Mouse (Mus musculus) liver (tissue): ENCODE results near the gene Ppm1f.
"Not testable (repeated sequence)": the region's sequence is repeated elsewhere in the genome, so short reads cannot be mapped to it uniquely, and the experiment has no call there.

Source experiments
- DNase-seq: peaks from one replicate; pipeline ENCODE4 v3.0.0-alpha.2; 2020; ENCODE audit warnings: mixed read lengths

Ppm1f gene

DNA sequence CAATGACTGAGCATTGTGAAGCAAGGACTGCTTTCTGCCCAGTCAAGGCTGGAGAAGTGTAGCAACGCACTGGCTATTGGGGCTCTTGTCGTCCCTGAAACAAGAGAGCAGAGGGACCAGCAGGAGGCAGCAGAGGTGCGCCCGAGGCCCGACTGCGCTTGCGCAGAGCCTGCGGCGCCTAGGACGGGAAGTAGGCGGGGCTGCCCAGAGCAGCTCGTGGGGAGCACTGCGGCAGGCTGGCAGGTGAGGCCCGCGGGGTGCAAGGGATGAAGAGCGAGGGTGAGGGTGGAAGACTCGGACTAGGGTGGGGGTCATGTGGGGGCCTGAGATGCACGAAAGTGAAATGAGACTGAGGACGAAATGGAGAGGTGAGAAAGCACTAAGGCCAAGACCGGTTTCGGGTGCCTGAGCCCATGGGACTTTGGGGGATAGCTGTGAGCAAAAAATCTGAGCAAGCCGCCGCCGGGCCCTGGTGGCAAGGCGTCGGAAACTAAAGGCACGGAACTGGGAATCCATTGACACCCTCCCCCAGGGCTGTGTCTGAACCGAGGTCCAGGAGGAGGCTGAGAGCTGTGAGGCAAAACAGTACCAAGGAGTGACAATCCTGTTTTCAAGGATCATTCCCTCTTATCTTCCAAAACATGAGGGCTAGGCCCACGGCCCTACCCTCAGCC lies at the start of gene Ppm1f:
Gene Ppm1f, plus strand, starts transcription at position 88 of the 674 bp plus-strand sequence.
- DNase-seq, result peak; percentile 94

DNA sequence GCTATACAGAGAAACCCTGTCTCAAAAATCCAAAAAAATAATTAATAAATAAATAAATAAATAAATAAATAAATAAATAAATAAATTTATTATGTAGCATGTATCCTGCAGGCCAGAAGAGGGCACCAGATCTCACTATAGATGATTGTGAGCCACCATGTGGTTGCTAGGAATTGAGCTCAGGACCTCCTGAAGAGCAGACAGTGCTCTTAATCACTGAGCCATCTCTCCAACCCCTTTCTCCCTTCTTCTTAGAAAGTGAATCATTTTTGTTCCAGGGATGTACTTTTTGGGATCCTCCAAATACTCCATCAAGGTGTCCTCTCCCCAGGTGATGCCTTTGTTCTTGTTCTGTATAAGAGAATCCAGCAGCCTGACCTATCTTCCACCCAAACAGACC lies 47.1 kb upstream of the Ppm1f start:
- DNase-seq, result no peak

DNA sequence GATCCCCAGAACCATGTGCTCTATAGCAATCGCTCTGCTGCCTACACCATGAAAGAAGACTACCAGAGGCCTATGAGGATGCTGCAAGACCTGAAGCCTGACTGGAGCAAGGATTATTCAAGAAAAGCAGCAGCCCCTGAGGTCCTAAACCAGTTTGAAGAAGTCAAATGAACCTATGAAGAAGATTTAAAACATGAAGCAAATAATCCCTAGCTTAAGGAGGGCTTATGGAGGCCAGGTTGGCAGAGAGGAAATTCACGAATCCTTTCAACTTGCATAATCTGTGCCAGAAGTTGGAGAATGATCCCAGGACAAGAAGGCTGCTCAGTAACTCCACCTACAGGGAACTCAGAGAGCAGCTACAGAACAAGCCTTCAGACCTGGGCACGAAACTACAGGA lies 43.9 kb upstream of the Ppm1f start:
- no peak for DNase-seq

DNA sequence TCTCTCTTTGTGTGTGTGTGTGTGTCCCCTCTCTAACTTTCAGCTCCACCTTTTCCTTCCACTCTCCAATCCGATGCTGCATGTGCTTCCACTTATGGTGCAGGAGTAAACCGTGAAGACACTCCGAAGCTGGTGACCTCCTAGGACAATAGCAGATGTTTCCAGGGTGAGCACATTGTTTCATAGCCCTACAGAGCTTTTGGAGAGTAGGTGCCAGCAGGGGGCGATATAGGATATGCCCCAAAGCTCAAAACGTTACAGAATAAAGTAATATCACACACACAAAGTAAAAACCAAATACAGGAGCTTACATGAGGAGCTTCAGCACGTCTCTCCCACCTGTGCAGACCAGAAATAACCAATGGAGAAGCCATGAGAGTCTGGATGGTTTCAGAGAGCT lies 41.4 kb upstream of the Ppm1f start:
- peak; percentile 47 for DNase-seq

DNA sequence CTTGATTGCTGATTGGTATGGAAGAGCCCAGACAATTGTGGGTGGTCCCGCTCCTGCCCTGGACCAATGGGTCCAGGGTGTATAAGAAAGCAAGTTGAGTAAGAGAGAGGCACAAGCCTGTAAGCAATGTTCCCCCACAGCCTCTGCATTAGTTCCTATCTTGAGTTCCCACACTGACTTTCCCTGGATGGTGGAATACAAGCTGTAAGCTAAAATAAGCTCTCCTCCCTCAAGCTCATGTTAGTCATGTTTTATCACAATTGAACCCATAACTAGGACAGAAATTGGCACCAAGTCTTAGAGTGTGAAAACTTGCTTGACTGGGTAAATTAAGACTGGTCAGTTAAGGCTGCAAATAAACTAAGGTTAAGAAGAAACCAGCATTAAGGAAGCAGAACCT lies 40.7 kb upstream of the Ppm1f start:
- no peak for DNase-seq

DNA sequence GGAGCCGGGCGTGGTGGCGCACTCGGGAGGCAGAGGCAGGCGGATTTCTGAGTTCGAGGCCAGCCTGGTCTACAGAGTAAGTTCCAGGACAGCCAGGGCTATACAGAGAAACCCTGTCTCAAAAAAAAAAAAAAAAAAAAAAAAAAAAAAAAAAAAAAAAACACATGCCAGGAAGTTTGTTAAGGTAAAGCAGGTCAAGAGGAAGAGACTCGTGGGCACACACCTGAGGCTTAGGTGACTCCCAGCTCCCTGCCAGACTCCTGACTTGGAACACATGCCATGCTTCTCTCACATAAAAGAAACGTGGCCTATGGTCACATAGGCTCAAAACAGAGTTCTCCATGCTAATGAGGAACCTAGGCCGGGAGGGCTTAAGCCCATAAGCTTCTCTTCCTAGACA lies 40.2 kb upstream of the Ppm1f start:
- DNase-seq, result not testable (repeated sequence)

DNA sequence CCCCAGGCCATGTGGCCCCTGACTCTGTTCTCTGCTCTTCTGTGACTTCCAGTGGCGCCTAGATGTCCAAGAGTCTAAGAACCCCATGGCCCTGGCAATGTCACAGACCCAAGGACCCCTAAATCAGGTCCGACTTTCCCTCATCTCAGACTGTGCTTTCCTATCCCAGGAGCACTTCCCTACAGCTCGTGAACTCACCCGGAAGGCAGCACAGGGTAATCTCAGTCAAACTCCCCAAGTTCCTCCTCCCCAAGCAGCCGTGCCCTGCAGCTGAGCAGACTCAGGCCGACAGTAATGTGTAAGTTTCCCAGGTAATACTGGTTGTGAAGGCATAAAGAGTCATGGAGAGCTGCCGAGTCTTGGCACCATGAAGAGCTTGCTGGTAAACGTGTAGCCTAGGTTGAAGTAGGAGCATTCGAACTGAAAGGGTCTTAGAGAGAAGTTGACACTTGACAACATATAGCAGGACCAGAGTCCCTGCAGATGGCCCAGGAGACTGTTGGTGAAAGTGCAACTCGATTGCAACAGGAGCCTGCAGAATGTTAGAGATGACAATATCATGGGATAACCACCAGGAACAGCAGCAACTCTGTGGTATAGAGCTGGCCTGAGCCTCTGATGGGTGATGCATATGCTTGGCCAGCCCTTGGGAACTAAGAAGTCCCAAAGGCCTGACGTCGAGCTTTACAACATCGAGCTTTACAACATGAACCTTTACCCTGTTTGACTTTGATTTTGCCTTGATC lies 39.4 kb upstream of the Ppm1f start:
- DNase-seq, result no peak

DNA sequence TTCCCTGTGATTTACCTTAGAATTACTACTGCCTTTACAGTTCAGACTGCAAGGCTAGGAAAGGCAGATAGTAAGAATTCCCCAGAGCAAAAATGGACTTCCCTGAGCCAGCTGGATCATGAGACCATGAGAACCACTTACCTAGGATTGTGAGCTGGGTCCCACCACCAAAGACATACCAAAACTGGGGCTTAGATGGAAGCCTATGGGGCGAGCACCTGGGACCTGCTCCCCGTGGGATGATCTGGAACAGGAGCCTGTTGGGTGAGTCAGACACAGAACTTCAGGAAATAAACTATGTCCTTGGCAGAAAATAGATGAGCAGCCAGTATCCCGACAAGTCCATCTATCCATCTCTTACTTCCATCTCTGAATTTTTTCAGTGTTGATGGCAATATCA lies 34.0 kb upstream of the Ppm1f start:
- DNase-seq, result no peak

DNA sequence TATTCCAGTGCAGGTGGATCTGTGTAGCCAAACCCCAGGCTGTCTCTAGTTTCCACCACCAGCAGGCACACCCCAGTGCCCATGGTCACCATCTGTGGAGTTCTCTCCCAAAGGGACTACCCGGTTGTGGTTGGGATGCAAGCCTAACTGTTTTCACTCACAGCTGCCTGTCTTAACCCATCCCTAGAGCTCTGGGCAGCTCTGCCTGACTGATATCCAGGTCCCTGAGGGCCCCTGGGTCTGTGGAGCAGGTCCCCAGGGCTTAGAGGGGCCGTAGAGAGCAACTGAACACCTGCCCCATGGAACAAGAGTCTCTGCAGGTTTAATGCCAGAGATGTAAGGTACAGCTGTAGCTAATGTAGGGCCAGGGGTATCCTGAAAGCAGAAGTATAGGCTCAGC lies 32.3 kb upstream of the Ppm1f start, which contains the start of gene Igll1:
Gene Igll1, minus strand, starts transcription at position 8 of the 400 bp plus-strand sequence.
- DNase-seq, result no peak

DNA sequence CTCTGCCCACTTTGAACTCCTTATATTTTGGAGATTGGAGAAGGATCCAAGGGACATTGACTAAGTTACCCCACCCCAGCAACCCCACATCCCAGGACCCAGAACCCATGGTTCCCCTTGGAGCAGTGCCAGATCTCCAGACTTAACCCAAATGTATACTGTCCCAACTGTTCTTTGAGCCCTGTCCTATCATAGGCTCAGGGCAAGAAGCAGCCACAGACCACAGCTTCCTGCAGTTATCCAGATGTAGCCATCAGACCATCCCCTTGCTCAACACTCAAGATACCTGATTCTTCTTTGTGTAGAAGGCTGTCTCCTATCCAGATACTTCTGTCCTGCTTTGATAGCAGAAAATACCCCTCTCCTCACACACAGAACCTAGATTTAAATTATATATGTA lies 31.1 kb upstream of the Ppm1f start:
- no peak for DNase-seq

DNA sequence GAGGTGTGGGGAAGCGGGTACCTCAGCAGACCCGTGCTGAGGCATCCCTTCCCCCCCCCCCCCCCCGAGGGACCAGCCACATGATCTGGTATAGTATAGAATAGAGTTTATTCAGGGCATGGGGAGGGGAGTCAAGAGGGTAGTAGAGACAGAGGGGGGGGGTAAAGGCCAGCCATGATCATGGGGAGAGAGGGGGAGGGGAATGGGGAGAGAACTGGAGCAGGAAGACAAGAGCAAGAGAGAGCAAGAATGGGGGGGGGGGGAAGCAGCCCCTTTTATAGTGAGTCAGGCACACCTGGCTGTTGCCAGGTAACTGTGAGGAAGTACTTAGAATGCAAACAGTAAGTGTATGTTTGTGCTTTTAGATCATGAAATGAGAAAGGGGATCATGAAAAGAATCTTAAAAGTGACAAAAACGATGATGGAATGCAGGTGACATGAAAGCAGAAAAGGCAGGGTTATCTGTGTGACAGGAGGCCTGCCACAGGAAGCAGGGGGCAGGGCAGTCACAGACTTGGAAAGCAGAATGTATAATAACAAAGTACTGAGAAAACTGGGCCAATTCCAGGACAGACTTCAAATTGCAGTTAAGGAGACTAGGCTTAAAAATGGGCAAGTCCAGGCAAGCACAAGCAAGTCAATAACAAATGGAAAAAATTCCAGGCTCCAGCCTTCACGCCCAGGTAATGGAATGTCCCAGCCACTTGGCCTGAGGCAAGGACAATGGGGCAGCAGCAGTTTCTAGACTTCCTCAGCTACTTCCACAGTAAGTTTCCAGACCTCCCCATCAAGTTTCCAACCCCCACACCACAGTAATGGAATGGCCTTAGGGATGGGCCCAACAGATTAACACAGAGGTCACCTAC lies 30.3 kb upstream of the Ppm1f start:
- DNase-seq, result no peak

DNA sequence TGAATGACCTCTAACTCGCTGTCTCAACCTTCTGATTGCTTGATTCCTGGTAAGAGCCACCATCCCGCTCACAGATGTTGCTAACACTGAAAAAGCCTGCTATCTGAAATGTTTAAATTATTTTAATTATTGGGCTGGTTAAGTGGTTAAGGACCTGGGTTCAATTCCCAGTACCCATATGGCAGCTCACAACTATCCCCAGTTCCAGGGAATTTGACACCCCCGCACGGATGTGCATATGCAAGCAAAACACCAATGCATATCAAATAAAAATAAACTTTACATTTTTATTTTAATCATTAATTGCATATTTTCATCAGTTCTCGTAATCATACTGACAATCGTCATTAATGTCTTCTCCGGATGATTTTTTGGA lies 26.0 kb upstream of the Ppm1f start:
- no peak for DNase-seq

DNA sequence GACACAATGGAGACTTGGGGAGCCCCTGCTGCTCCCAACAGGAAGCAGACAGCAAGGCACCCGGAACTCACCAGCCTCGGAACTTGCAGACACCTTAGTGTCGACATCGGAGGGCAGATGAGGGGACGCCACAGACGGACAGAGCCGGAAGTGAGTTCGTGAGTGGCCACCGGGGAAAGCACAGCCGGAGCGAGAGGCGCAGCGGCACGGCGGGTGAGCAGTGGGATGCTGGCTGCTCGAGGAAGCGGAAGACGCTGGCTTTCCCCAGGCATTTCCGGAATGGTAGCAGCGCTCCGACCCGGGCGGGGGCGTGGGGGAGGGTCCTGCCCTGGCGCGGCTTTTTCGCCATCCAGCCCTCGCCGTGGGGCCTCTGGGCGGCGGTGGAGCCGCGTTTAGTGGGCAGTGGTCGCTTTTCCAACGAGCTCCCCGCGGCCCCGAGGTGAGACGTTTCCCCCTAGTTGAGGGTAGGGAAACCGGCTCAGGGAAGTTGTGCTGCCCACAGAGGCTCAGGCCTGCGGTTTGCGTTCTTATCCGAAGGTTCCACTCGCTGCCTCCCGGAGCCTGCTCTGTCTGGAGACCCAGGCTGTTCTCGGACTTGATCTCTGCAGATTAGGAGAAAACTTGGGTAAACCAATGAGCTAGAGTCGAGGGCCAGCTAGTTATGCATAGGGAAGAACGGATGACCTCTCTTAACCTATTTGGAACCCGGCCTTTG lies 25.5 kb upstream of the Ppm1f start, which contains the start of the genes Top3b and Vpreb1:
Gene Top3b, plus strand, starts transcription at position 120 of the 715 bp plus-strand sequence.
Gene Vpreb1, minus strand, starts transcription at position 227 of the 715 bp plus-strand sequence.
- peak; percentile 91 for DNase-seq

DNA sequence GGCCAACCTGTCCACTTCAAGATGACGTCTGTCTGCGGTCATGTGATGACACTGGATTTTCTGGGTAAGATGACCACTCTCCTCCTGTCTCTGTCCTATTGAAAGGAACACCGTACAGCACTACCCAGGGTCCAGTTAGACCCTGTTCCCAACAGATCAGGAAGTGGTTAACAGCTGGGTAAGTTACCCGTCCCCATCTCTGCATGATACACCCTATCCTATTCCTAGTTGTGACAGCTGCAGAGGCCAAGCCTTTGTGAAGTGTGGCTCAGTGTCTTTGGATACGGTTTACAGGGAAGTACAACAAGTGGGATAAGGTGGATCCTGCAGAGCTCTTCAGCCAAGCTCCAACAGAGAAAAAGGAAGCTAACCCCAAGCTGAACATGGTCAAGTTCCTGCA lies 17.2 kb upstream of the Ppm1f start:
- no peak for DNase-seq

DNA sequence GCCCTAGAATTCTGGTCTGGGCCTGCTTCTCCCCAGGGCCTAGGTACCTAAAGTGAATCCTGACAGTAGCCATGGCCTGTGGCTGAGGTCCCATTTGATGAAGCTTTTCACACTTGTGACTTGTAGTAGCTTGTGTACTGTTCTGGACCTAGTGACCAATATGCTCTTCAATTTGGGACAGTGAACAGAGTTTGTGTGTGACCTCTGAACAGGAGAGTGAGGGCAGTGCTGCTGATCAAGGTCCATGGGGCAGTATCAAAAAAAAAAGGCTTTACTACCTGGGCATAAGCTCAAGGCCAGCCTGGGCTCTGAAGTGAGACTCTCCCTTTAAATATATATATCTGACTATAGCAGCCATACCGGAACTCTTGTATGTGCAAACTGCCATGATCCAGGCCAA lies 7.9 kb upstream of the Ppm1f start:
- no peak for DNase-seq

DNA sequence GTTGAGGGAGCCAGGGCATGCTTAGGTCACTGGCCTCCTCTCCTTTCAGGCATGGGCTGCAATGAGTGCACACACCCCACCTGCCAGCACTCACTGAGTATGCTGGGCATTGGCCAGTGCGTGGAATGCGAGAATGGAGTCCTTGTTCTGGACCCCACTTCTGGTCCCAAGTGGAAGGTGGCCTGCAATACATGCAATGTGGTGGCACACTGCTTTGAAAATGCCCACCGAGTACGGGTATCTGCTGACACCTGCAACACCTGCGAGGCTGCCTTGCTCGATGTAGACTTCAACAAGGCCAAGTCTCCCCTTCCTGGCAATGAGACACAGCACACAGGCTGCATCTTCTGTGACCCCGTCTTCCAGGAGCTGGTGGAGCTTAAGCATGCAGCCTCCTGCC lies 3.9 kb upstream of the Ppm1f start:
- DNase-seq, result no peak

DNA sequence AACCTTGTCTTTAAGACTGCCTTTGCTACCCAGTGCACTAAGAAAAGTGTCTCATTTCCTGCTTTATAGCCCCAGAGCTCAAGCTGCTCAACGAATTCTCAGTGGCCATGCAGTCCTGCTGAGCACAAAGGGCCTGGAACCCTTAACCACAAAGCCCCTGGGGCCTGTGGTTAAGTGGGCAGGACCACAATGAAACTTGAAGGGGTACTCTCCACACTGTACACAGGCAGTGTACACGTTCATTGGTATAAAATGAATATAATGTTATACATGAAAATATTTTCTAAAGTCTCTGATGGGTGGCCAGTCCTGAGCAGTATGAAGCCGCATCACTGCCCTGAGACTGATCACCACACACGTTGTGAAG lies 271 bp upstream of the Ppm1f start:
- no peak for DNase-seq

DNA sequence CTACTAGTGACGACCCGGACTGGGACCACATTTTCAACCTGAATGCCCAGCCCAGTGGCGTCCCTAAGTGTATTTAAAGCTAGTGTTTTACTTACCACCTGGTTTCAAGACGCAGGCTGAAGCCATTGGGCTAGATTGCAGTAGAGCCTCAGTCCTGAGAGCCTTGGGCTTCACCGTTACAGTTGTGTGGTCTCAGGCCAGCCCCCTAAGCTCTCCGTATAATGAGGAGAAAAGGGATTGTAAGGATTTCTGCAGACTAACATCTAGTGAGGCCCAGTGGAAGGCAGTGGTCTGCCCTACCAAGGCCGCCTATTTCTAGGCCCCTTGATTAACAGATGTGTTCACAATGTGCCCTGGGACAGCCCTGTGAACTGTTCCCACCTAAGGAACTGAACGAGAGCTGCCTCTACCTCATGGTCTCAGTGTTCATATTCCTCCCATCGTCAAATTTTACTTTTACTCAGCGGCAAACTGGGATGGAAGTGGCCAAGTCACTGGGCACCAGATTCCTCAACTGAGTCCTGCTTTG lies 851 bp downstream of the Ppm1f start:
- DNase-seq, result no peak

DNA sequence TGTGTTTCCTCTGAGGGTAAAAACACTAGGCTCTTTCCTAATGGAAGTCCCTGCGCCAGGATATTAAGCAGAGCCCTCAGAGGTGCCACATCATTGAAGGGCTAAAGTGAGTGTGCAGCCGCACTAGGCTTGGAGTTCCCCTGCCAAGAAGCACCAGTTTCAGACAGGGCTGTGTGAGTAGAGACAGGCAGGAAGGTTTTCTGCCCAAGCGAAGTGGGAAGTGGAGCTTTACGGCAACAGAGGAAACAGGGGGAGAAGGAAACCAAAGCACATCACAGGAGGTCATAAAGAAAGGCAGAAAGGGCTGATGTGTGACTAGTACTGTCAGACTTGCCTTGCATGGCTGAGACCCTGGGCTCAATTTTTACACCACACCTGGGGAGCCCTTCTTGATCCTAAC lies 6.1 kb downstream of the Ppm1f start:
- DNase-seq, result no peak

DNA sequence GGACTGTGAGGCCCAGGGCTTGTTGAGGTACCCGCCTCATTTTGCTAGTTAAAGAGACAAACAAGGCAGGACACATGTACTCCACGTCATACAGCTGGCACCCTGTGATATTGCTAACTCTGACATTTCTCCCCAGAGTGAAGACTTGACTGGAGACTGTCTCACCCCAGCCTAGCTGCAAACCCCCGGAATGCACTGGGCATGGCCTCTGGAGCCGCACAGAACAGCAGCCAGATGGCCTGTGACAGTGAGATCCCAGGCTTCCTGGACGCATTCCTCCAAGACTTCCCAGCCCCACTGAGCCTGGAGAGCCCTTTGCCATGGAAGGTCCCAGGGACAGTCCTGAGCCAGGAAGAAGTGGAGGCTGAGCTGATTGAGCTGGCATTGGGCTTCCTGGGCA lies 6.9 kb downstream of the Ppm1f start:
- no peak for DNase-seq

DNA sequence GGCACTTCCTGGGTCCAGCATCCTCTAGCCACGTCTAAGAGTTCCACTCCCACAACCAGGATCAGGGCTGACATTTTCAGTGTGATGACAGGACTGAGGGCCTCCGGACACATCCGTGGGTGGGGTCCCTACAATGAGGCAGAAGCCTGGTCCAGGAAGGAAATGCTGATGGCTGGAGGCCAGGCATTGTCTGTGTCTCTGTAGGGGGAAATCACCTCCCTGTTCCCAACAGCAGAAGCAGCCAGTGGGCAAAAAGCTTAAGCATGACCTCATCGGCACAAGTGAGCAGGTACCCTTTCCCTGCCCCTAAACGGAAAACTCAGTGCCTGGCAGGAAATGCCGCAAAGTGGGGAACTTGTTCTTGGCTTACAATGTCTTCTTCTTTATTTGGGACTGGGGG lies 11.5 kb downstream of the Ppm1f start:
- peak; percentile 21 for DNase-seq
